Mouse (Mus musculus) spleen, adult 18-20 months (tissue): ENCODE results near the gene Rfc1.
"Not testable (repeated sequence)": the region's sequence is repeated elsewhere in the genome, so short reads cannot be mapped to it uniquely, and the experiment has no call there.

Experiments used
- DNase-seq, 2 experiments: peaks; one replicate each; pipeline ENCODE4 v3.0.0; 2022; ENCODE audit warnings: mixed read lengths in 2 of 2

Rfc1 gene

GRCm38 (mm10) chr5:65335298-65336074 lies at the start of gene Rfc1:
TSS of gene Rfc1 (minus strand) at chr5:65335670.
- DNase-seq = peak; percentile 79 to 85

GRCm38 (mm10) chr5:65374746-65375145 lies 39.3 kb upstream of the Rfc1 start:
- no peak for DNase-seq

- DNase-seq = no peak
Measured at GRCm38 (mm10) chr5:65371551-65371950, 36.1 kb upstream of the Rfc1 start.

- no peak for DNase-seq
Measured at GRCm38 (mm10) chr5:65367837-65368236, 32.4 kb upstream of the Rfc1 start.

- DNase-seq = no peak
Measured at GRCm38 (mm10) chr5:65357771-65358170, 22.3 kb upstream of the Rfc1 start.

GRCm38 (mm10) chr5:65356851-65357250 lies 21.4 kb upstream of the Rfc1 start:
- DNase-seq = no peak

- no peak for DNase-seq
Measured at GRCm38 (mm10) chr5:65354985-65355384, 19.5 kb upstream of the Rfc1 start.

- no peak for DNase-seq
Measured at GRCm38 (mm10) chr5:65354097-65354496, 18.6 kb upstream of the Rfc1 start.

- DNase-seq = no peak
Measured at GRCm38 (mm10) chr5:65350508-65350907, 15.0 kb upstream of the Rfc1 start.

GRCm38 (mm10) chr5:65348168-65348567 lies 12.7 kb upstream of the Rfc1 start, which contains the start of gene Klb:
TSS of gene Klb (plus strand) at chr5:65348314.
- no peak for DNase-seq

- DNase-seq = no peak
Measured at GRCm38 (mm10) chr5:65340167-65340566, 4.7 kb upstream of the Rfc1 start.

GRCm38 (mm10) chr5:65338394-65338793 lies 2.9 kb upstream of the Rfc1 start:
- DNase-seq = no peak

- no peak for DNase-seq
Measured at GRCm38 (mm10) chr5:65336075-65336355, 545 bp upstream of the Rfc1 start.

- no peak for DNase-seq
Measured at GRCm38 (mm10) chr5:65334788-65335187, 682 bp downstream of the Rfc1 start.

- DNase-seq = no peak
Measured at GRCm38 (mm10) chr5:65329971-65330370, 5.5 kb downstream of the Rfc1 start.

- DNase-seq = peak in 1 of 2 experiments; percentile 31
Measured at GRCm38 (mm10) chr5:65326212-65326611, 9.3 kb downstream of the Rfc1 start.

GRCm38 (mm10) chr5:65324758-65325355 lies 10.6 kb downstream of the Rfc1 start:
- DNase-seq = no peak

GRCm38 (mm10) chr5:65324271-65324670 lies 11.2 kb downstream of the Rfc1 start:
- DNase-seq = no peak

- peak; percentile 44 to 52 for DNase-seq
Measured at GRCm38 (mm10) chr5:65322165-65322564, 13.3 kb downstream of the Rfc1 start.

GRCm38 (mm10) chr5:65319176-65319575 lies 16.3 kb downstream of the Rfc1 start:
- DNase-seq = no peak

- no peak for DNase-seq
Measured at GRCm38 (mm10) chr5:65308866-65309265, 26.6 kb downstream of the Rfc1 start.

- DNase-seq = no peak
Measured at GRCm38 (mm10) chr5:65308208-65308607, 27.3 kb downstream of the Rfc1 start.

- DNase-seq = no peak
Measured at GRCm38 (mm10) chr5:65305516-65305915, 30.0 kb downstream of the Rfc1 start.

- no peak for DNase-seq
Measured at GRCm38 (mm10) chr5:65300121-65300520, 35.3 kb downstream of the Rfc1 start.

- DNase-seq = not testable (repeated sequence)
Measured at GRCm38 (mm10) chr5:65299623-65300022, 35.8 kb downstream of the Rfc1 start.
